Mouse (Mus musculus): ENCODE data around the gene Vmn1r132.
"Not testable (repeated sequence)": the region's sequence is repeated elsewhere in the genome, so short reads cannot be mapped to it uniquely, and the experiment has no call there.

Gene Vmn1r132

DNA sequence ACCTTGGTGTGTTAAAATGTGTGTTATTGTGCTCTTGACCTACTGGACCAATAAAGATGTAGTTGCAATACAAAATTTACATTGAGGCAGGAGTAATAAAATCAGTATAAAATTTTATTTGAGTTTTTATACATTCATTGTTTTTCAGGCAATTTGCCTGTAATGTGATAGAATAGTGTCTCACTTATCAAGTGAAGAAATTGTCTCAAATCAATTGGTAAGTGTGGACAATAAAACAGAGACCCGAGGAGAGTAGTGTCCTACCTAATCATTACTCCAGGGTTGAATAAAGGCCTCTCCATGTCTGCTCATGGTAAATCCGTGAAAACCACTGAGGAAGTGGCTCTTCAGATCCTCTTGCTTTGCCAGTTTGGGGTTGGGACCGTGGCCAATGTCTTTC lies at the start of gene Vmn1r132:
Gene Vmn1r132, plus strand, starts transcription at position 301 of the 400 bp plus-strand sequence.
- not testable (repeated sequence) for DNase-seq
